Mouse (Mus musculus) megakaryocyte, embryonic 14.5 days (primary cell): ENCODE measurements around the gene Stk33.

Experiments used
- FLI1 ChIP-seq: IDR thresholded peaks from 2 replicates; pipeline ENCODE4 v1.6.1; 2012; ENCODE audit warnings: low read length, inconsistent platforms, mixed read lengths
- GATA1 ChIP-seq: IDR thresholded peaks from 3 replicates; pipeline ENCODE4 v1.6.1; 2012; ENCODE audit warnings: mixed read lengths, low read length, inconsistent platforms, borderline replicate concordance

GRCm38 (mm10) chr7:109477926-109478325 lies 39.0 kb upstream of the Stk33 start:
- TF ChIP-seq GATA1, result no peak
- no peak for TF ChIP-seq FLI1
